ENCODE assay signal across 9 mouse cellular contexts in the genomic region with DNA sequence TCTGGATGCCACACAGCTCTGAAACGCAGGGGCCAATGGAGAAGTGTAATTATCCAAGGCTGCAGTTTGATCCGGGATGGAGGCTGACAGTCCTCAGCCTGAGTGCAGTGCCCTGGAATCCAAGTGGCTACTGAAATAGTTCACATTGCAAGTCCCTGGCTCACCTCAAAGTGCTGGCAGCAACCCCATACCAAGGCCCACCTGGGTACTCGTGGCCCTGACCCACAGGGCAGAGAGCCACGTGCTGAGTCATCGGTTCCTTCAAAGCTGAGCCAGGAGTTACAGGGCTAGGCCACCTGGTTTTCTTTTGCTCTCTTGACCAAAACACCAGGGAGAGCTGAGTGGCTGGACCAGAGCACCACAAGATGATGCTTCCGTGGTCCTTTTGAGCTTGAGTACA.
DNase-seq lines count a peak whose midpoint lies in the region.
"Had no signal": no experiment of that assay in that cellular context is flagged by ENCODE, and none has a peak within 500 bp of the region (broad histone marks: within the 10 kb centered on the region; RNA-seq: fewer than 3 reads in every experiment).

No protein-coding gene starts in this region.

- peak; percentile 45 to 80 for DNase-seq in adrenal gland, adult (ENCODE audit: inconsistent age in 2 of 2, low spot score in 1 of 2)
- DNase-seq in adrenal gland, postnatal 4 days (ENCODE audit: low spot score in 2 of 2), result no peak
- peak; percentile 63 for DNase-seq in kidney, adult 11 months
- DNase-seq in kidney, postnatal 4 days, result no peak
- peak; percentile 62 for DNase-seq in 3134 (ENCODE audit: extremely low read depth, insufficient read length, low spot score)
- DNase-seq in adrenal gland, postnatal 25 days, result peak; percentile 42
- DNase-seq in frontal cortex, postnatal 36 days (ENCODE audit: low spot score in 2 of 2), result no peak
- no peak for DNase-seq in frontal cortex, postnatal 10 days (ENCODE audit: low spot score in 2 of 2)
- DNase-seq: liver, embryonic 13.5 days had no signal

Comparison
In these comparisons a context has a peak if more than half of its experiments do, and no peak if none do; other contexts are left out.
1. DNase-seq: peak in adrenal gland, adult (2 of 2), kidney, adult 11 months (single experiment), 3134 (single experiment) and adrenal gland, postnatal 25 days (single experiment); none in adrenal gland, postnatal 4 days (0 of 2), kidney, postnatal 4 days (0 of 2), frontal cortex, postnatal 36 days (0 of 2) and frontal cortex, postnatal 10 days (0 of 2).